Mouse (Mus musculus) common myeloid progenitor, adult 5-6 weeks (primary cell): Measurements from ENCODE around the gene Nrxn3. TPM values are rescaled to one million over a fixed set of nuclear protein-coding genes. Genes with fewer than 3 reads are reported as not detected.
A peak's percentile ranks its signal among the peaks of the same experiment; 100 is the strongest.

ENCODE experiments used
- ATAC-seq: replicated peaks from 2 replicates; pipeline ENCODE4 v1.8.0; 2016; ENCODE audit warnings: low read depth, mild to moderate bottlenecking, moderate TSS enrichment, inconsistent platforms; ENCODE audit not compliant: poor library complexity, severe bottlenecking
- total RNA-seq: library from RNA; stranded (forward); fragments of 200-1000, 187-1606 nt; gene quantifications from 2 replicates; pipeline ENCODE4 v1.2.3, GENCODE M21; 2017

The Nrxn3 gene
- total RNA-seq, 1 experiment from 2014 or later: not detected

DNA sequence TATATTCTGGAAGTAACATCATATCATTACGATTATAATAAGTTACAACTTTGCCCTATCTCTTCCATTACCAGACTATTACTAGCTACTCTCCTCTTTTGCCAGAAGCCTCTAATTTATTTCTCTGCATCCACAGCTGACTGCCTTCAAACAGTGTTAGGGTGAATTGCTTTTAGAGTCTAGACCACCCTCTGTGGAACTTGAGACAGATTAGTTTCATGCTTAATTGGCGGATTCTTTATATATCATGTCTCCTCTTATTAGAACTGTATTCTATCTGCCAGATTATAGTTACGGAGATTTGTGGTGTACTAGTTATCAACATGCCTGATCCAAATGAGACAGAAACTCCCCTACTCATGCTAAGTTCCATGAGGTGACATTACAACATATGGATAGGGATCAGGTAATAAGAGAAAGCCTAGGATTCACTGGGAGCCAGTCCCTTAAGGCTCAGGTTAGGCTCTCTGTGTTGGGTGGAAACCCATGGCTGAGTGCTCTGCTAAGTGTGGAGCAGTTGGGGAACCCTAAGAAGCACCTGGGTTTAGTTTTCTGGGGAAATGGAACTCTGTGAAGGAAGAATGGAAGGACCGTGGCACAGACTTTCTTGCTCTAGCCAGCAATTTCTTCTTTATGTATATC, 1435.6 kb downstream of the Nrxn3 start:
- ATAC-seq: no peak

DNA sequence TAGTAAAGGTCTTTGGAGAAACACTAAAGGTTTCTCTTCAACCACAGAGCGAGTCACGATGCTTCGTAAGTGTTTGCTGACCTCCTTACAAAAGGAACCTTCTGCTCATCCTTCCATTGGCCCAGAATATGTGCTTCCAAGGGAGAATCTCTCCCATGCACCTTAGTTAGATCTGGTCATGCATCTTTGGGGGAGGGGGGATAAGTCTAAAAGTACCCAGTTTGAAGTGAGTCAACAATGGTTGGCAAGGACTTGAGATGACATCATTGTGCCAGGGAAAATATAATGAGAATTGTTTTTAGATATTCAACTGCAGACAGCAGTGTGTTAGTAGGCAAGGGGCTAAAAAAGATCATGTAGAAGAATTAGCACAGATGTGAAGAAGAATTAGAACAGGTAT, 1437.2 kb downstream of the Nrxn3 start:
- no peak for ATAC-seq

DNA sequence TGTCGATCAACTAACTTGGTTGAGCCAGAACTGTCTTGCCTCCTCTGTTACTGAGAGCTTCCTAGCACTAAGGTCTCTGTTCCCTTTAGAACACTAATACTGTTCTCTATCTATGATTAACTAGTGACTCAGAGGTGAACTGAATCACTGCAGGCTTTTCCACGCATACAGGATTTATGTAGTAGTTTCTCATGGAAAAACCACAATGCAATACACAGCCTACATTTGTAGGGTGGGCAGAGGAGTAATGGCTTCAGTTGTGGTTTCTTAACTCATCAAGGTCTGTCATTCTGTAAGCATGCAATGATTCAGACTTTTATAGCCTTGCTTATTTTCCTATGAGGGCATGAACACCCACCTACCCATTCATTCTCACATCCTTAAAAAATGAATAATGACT, 1443.4 kb downstream of the Nrxn3 start:
- no peak for ATAC-seq

DNA sequence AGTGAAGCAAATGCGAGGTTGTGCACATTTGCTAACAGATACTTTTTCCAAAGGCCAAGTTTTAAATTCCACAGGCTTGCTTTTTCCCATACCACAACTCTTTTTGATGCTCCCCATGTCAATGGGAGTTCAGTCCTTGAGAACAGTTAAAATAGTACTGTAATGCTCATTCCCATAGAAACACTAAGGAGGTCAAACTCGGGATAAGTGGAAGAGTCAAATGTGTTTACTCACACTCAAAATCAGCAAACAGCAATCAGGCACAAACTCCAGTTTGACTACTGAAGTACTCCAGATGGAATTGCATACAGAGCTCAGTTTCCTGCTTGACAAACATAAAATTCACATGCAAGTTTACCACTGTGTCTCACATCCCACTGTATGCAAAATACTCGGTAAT, 1458.9 kb downstream of the Nrxn3 start:
- ATAC-seq: no peak

DNA sequence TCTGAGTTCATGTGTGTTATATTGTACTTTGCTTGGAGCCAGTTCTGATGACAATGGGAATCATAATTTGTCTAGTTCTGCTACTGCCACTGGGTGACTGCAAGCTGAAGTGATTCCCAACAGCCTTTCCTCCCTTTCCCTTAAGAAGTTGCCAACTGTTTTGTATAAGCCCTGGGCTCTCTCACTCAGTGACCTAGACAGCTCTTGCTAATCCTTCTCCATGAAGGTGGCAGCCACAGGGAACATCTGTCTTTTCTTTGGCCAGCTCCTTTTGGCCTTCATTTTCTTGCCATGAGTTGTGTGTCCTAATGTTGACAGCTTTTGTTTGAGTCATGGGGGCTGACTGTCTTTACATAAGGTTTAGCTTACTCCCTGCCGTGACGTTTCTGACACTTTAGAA, 1460.3 kb downstream of the Nrxn3 start:
- ATAC-seq: no peak

DNA sequence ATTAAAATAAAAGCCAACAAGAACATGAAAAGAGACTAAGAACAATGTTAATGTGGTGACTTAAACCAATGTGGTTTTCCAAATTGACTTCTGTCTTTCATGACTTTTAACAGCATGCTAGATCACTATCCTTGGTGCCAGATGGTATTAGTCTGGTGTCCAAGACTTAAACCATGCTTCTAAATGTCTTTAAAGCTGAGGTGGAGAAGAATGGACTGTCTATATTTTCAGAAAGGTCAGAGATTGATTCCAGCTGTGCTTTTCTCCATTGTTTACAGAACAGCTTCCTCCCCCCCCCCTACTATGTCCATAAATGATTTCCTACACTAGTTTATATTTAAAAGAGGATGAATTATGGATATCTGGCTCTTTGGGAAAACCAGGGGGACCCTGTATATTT, 1473.5 kb downstream of the Nrxn3 start:
- no peak for ATAC-seq

DNA sequence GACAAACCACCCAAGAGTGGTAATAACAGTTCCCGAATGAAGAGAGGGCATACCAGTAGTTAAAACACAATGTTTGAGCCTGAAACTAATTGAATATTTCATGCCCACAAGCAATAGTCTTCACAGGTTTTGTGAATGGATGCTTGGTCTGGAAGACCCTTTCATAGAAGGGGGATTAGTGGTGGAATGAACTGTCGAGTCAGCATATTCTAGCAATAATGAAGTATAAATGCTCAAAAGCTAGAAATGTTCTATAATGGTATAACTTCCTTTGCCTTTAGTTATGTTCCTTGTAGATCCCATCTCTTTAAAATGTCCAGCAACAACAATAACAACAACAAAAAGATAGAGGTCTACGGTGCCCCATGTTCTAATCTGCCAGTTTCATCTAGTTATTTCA, 1475.3 kb downstream of the Nrxn3 start:
- ATAC-seq: no peak

DNA sequence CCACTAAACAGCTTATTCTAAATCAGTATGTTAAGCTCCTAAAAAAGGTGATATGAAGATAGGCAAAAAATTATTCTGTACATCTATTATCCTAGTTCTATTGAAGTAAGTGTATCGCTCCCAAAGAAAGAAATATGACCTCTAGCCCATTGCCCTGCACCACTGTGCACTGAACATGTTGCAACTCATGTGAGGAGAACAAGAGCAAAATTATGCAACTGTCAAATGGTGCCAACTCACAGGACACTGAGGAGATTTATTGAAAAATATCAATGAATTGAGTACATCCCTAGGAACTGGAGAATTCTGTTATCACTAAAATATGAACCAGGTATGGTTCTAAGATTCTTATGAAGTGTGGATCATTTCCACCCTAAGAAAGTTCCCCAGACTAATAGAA, 1479.8 kb downstream of the Nrxn3 start:
- no peak for ATAC-seq

DNA sequence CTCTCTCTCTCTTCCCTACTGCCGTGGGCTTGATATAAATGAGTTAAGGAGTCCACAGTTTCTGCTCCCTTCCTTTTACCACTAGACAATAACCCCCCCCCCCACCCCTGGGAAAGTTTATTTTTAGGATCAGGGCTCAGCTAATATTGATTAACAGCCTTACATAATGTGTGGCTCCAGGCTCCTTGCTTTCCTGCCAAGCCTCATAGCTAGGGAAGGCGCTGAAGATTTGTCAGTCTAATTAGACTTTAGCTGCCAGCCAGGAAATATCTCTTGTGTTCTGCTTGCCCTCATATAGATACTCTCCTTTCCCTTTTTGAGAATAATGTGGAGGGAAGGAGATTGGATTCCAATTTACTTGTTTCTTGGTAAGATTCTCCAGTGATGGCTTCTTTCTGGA, 1488.7 kb downstream of the Nrxn3 start:
- ATAC-seq: no peak

DNA sequence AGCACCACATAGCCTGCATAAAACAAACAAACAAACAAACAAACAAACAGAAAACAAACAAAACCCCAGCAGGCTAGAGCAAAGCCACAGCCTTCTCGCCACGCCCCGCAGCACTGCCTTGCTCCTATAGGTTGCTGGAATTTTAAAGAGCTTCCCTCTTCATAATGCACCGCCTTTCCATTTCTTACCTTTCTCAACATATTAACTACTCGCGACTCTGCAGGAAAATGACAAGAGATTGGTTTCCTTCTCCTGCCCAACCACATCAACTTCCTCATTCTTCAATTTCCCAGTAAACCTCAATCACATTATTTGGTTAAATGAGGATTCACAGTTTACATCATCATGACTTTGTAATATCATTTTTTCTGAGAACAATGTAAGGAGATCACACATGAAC, 1494.4 kb downstream of the Nrxn3 start:
- peak; percentile 66 for ATAC-seq

DNA sequence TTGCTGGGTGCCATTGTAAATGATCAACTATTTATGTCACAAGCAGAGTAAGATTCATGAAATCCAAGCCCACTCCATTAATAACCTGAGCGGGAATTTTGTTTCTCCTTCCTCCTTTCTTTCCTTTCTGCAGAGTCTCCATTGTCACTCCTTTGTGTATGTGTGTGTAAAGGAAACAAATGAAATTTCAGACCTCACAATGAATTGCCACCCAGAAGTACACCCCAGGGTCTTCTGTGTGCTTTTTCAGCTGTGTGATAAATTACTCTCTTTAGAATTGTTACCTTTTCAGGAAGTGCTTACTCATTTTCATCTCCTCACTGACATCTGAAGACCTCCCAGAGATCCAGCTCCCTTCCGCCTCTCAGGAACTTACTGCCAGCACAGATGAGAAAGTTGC, 1506.4 kb downstream of the Nrxn3 start:
- no peak for ATAC-seq

DNA sequence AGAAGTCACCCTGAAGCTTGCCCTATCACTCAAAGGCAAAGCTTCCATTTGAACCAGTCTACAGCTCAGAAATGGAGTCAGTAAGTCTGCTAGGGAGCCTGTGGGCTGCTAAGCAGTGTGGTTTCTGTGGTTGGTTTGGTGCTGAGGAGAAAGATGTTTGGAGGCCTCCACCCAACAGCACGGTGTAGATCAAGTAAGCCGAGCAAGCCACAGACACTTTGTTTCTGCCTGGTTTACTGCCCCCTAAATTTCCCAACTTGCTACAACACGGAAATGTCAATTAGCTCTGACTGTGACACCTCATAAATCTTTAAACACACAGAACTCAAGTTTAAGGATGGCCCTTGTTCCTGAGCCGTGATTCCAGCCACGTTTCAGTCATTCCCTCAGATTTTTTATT, 1513.4 kb downstream of the Nrxn3 start:
- peak; percentile 95 for ATAC-seq

DNA sequence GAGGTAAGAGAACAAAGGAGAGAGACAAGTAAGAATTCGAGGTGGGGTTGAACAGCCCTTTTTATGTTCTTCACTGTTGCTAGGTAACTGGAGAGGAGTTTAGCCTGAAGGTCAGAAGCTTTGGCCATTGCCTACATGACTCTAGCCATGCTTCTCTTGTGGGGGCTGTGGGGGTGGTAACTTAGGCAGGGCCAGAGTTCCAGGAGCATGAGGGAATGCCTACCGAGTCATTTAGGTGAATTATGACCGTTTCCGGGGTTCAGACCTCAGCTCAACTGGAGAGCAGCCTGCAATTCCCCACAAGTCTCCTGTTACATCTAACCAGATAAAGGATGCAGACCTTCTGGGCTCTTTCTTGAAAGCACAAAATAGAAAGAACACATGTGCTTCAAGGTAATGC, 1537.6 kb downstream of the Nrxn3 start:
- no peak for ATAC-seq

DNA sequence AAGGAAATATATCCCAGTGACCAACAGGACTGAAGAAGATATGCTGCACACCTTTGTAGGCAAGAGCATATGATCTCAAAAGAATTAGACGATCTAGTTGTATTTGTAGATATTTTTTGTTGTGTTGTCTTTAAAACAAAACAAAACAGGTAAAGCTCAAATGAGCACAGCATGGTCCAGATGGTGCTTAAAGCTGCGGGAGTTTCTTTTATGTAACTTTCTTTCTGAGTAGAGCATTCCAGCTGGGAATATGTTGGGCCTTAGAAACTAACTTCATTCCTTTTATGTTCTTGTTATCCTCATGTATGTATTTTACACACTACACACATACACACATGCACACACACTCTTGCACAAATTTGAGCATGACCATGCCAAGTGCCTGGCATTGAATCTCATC, 1545.4 kb downstream of the Nrxn3 start:
- ATAC-seq: no peak

DNA sequence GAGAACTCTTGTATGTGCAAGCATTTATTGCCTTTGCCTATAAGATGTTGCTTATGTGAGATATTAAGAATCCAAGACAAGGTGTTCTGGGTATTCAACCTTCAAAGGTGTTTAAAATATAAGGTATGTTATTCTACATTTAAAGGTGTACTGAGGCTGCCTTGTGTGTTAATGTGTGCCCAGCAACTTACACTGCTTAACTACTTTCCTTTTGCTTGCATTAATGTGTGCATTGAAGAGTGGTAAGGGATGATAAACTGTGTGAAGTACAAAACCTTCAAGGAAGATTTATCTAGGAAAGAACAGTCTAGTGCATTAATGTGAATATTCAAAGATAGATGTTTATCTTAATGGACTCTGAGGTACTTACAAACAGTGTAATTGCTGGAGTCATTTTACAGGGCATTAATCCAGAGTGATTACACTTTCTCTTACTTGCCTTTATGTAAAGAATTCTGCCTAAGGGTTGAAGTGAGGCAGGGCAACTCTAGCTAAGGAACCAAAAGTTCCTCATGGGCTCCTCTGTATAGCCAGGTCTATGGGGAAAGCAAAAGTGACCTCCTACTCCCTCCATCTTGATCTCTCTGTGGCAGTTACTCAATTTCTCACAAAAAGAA, 1548.2 kb downstream of the Nrxn3 start:
- no peak for ATAC-seq

DNA sequence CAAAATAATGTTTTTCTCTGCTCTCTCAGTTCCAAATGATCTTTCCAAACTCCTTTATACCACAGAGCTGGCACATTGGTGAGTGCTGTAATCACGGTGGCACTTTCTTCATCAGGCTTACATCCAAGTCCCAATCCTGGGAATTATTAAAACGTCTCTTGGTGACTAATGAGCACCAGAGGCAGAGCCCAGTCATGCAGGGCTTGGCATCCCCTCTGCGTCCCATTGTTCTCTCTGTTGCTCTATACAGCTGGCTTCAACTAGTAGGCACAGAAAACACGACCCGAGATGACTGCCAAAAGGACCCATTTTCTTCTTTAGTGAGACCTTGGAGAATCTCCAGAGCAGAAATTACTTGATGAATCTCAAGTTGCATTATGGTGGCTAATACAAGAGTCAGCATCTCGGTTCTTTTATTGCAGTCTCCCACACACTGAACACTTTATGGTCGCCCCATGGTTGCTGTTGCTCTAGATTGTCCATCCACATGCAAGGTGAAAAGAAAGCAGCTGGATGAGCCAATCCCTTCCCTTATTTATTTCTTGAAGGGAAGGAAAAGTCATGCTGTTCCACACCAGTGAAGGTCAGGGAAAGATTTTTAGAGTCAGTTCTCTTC, 1552.1 kb downstream of the Nrxn3 start:
- ATAC-seq: no peak

DNA sequence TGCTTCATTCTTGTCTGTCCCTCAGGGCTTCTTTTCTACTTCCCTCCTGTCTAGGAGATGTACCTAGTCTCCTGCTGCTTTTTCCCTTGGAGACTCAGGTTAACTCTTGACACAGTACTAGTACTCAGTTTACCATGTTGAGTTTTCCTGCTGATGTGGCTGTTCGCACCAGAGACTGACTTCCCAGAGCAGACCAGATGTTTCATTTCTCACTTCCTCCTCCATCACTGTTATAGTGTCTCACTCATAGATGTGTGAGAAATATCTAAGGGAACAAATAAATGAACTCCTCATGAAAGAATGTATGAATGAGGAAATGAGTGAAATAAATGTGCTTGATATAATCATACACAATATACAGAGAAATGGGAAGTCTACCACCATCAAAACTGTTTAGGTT, 1558.6 kb downstream of the Nrxn3 start:
- no peak for ATAC-seq

DNA sequence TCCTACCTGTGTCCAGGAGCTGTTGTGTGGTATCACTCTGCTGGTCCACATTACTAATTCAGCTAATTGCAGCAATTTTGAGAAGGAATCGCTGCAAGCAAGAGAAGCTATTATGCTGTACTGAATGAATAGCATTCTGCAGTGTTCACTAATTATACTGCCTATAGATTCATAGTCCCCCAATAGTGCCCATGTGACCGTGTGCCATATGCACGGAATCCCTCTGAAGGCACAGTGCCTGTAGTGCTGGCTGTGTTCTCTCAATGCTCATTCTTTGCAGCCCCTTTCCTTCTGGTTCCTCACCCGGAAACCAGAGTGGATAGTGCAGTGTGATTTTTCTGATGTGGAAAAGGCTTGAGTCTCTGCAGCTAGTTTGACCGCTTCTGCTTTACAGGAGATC, 1560.3 kb downstream of the Nrxn3 start:
- ATAC-seq: no peak

DNA sequence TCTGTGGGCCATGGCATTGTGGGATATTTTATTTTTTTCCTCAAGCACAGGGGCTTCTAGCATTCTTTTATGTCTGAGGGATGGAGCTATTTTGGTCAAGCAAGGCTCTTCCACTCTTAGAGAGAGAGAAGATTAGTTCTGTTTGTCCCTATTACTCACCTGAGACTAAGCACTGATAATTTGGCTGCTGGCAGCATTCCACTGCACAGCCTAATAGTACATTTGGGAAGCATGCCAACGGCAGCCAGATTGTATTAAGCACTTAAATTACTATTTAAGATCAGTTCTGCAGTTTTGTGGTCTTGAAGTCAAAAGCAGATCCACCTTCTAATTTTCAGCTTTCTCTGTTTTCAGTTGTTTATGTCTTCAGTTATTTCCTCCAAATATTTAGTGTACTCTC, 1580.0 kb downstream of the Nrxn3 start:
- ATAC-seq: no peak

DNA sequence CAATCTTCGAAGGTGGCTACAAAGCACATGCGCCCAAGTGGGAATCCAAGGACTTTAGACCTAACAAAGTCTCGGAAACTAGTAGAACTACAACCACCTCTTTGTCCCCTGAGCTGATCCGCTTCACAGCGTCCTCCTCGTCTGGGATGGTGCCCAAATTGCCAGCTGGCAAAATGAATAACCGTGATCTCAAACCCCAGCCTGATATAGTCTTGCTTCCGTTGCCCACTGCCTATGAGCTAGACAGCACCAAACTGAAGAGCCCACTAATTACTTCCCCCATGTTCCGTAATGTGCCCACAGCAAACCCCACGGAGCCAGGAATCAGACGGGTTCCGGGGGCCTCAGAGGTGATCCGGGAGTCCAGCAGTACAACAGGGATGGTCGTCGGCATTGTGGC, 1609.1 kb downstream of the Nrxn3 start:
- ATAC-seq: no peak

DNA sequence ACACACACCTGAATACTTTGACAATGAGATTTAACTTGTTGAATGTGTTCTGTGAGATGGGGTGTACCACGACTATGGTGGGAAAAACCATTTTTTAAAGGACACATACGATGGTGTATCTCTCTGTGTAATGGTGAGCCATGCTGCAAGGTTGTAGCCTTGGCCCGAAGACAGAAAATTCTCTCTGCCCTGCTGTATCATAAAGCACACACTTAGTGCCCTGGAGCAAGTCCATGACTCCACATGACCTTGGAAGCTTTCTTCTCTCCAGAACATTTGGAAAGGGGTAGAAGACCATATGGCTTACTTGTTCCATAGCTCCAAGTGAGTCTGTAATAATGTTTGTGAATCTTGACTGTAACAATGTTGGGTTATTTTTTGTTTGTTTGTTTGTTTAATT, 1609.8 kb downstream of the Nrxn3 start:
- no peak for ATAC-seq
